In genomic region chr5:135009590-135010319, GRCm38 (mm10) we compare ENCODE assay signal across 8 mouse cellular contexts. TPM values are rescaled to one million over a fixed set of nuclear protein-coding genes. Genes with fewer than 3 reads are reported as not detected.
DNase-seq lines count a peak whose midpoint lies in the region; ATAC-seq and TF ChIP-seq lines count a peak whose summit lies in the region.

No protein-coding gene starts in this region.

- peak overlapping the region; percentile 94 for H3K27ac ChIP-seq in brown adipose tissue, adult 24 weeks (replicated peaks; ENCODE audit: low read depth, low read length)
- peak overlapping the region; percentile 96 for H3K27ac ChIP-seq in heart, embryonic 13.5 days (replicated peaks)
- H3K27ac ChIP-seq in liver, embryonic 14.5 days, result peak overlapping the region; percentile 86
- peak overlapping the region; percentile 99 for H3K27ac ChIP-seq in stomach, embryonic 15.5 days

- peaks cover 10% of the 10 kb centered on the region for H3K36me3 ChIP-seq in heart, embryonic 13.5 days
- H3K36me3 ChIP-seq in liver, embryonic 14.5 days (replicated peaks; ENCODE audit: control insufficient read depth, insufficient read depth, low read depth), result no peaks in the 10 kb centered on the region
- H3K36me3 ChIP-seq in stomach, embryonic 15.5 days, result no peaks in the 10 kb centered on the region

- peaks cover 4% of the 10 kb centered on the region; the same call in 1 of the 2 replicates for H3K27me3 ChIP-seq in heart, embryonic 13.5 days (replicated peaks)
- no peaks in the 10 kb centered on the region for H3K27me3 ChIP-seq in liver, embryonic 14.5 days (ENCODE audit: control insufficient read depth, insufficient read depth, low read length)
- H3K27me3 ChIP-seq in stomach, embryonic 15.5 days (replicated peaks), result no peaks in the 10 kb centered on the region

- H3K4me3 ChIP-seq in brown adipose tissue, adult 24 weeks (ENCODE audit: insufficient read depth, low read depth, low read length), result peak overlapping the region; percentile 66
- H3K4me3 ChIP-seq in heart, embryonic 13.5 days, result peak overlapping the region; percentile 77
- H3K4me3 ChIP-seq in liver, embryonic 14.5 days (ENCODE audit: insufficient read depth in 1 of 2, low read depth in 2 of 2, low read length in 2 of 2), result peak overlapping the region; percentile 65 to 72
- peak overlapping the region; percentile 59 for H3K4me3 ChIP-seq in stomach, embryonic 15.5 days (replicated peaks)

- H3K4me2 ChIP-seq in heart, embryonic 13.5 days, result peak overlapping the region; percentile 82
- peak overlapping the region; percentile 96 for H3K4me2 ChIP-seq in liver, embryonic 14.5 days (ENCODE audit: low read depth)
- peak overlapping the region; percentile 59 for H3K4me2 ChIP-seq in stomach, embryonic 15.5 days

- H3K9ac ChIP-seq in heart, embryonic 13.5 days, result peak overlapping the region; percentile 80
- peak overlapping the region; percentile 71 for H3K9ac ChIP-seq in liver, embryonic 14.5 days (replicated peaks)
- peak overlapping the region; percentile 42; the same call in 1 of the 2 replicates for H3K9ac ChIP-seq in stomach, embryonic 15.5 days

- no peak for TF ChIP-seq EP300 in liver, embryonic 14.5 days (IDR thresholded peaks at IDR 0.05; ENCODE audit: low read depth)

- TF ChIP-seq CTCF in liver, embryonic 14.5 days (IDR thresholded peaks at IDR 0.05; ENCODE audit: low read depth), result no peak

- ATAC-seq in erythroid progenitor cell, adult 5-6 weeks (replicated peaks; ENCODE audit: low FRiP score, poor library complexity, severe bottlenecking), result peak; percentile 64
- ATAC-seq in heart, embryonic 13.5 days (ENCODE audit: extremely low read depth, insufficient number of reproducible peaks, low FRiP score, low TSS enrichment), result peak; percentile 61
- peak; percentile 69 for ATAC-seq in liver, embryonic 14.5 days (ENCODE audit: insufficient read depth)
- ATAC-seq in stomach, embryonic 15.5 days (ENCODE audit: insufficient read depth, low FRiP score, low read depth), result peak; percentile 67

- H3K9me3 ChIP-seq in heart, embryonic 13.5 days, result no peaks in the 10 kb centered on the region
- no peaks in the 10 kb centered on the region for H3K9me3 ChIP-seq in liver, embryonic 14.5 days (ENCODE audit: control insufficient read depth, low read length)
- H3K9me3 ChIP-seq in stomach, embryonic 15.5 days, result no peaks in the 10 kb centered on the region

- under 1% methylated on average over 37 of the region's 37 CpGs for WGBS in heart, embryonic 13.5 days
- under 1% methylated on average over 34 of the region's 37 CpGs for WGBS in liver, embryonic 14.5 days (ENCODE audit: insufficient replicate concordance)
- WGBS in stomach, embryonic 15.5 days, result under 1% methylated on average over 37 of the region's 37 CpGs

- peak; percentile 94 for DNase-seq in CD4-positive, CD25-positive, alpha-beta regulatory T cell, adult 2 months (ENCODE audit: low read depth, low spot score)
- peak; percentile 91 for DNase-seq in kidney, postnatal 10 days
- peak; percentile 70 to 85 (median 71) for DNase-seq in liver, embryonic 14.5 days (ENCODE audit: low read depth in 3 of 3, low spot score in 3 of 3)
- DNase-seq in neural tube, embryonic 10.5 days (ENCODE audit: extremely low spot score, low spot score), result peak; percentile 90

- H3K4me1 ChIP-seq in brown adipose tissue, adult 24 weeks (ENCODE audit: control insufficient read depth, insufficient read depth, insufficient read length, low read length), result no peaks in the 10 kb centered on the region; the same call in none of the 2 replicates
- H3K4me1 ChIP-seq in heart, embryonic 13.5 days, result peaks cover 36% of the 10 kb centered on the region
- peaks cover 8 to 16% of the 10 kb centered on the region in 2 experiments for H3K4me1 ChIP-seq in liver, embryonic 14.5 days (replicated peaks; ENCODE audit: control insufficient read depth in 2 of 2, insufficient read depth in 2 of 2, low read length in 1 of 2)
- H3K4me1 ChIP-seq in stomach, embryonic 15.5 days, result peaks cover 35% of the 10 kb centered on the region

RNA-seq across cellular contexts. Expression of gene Abhd11, which starts 0.8 kb away (rescaled TPM):
- polyA plus RNA-seq in brown adipose tissue, adult 24 weeks (2012; ENCODE audit: insufficient read depth, insufficient read length, missing spikeins), result 91.8 and 99.4 TPM in 2 replicates
- total RNA-seq in erythroid progenitor cell, adult 5-6 weeks (2015; ENCODE audit: low replicate concordance), result 15.9 and 29.8 TPM in 2 replicates
- total RNA-seq in erythroid progenitor cell, adult 5-6 weeks (2017; ENCODE audit: low replicate concordance), result 3.9 and 4.3 TPM in 2 replicates
- 59.1 and 65.8 TPM in 2 replicates for polyA plus RNA-seq in heart, embryonic 13.5 days (2015; fragmentation: Nextera tagmentation; extraction: Ambion mirVana)
- 27.0 and 27.9 TPM in 2 replicates for polyA plus RNA-seq in liver, embryonic 14.5 days (2012; rRNA removed)
- 23.1 and 25.1 TPM in 2 replicates for polyA plus RNA-seq in liver, embryonic 14.5 days (2014; fragmentation: Nextera tagmentation; extraction: Ambion mirVana)
- polyA plus RNA-seq in stomach, embryonic 15.5 days (2015; fragmentation: Nextera tagmentation; extraction: Ambion mirVana), result 70.9 and 78.9 TPM in 2 replicates

RNA-seq across cellular contexts. Expression of gene Stx1a, which starts 13.5 kb away (rescaled TPM):
- polyA plus RNA-seq in brown adipose tissue, adult 24 weeks (2012; ENCODE audit: insufficient read depth, insufficient read length, missing spikeins), result not detected in 2 replicates
- not detected in 2 replicates for total RNA-seq in erythroid progenitor cell, adult 5-6 weeks (2015; ENCODE audit: low replicate concordance)
- not detected in 2 replicates for total RNA-seq in erythroid progenitor cell, adult 5-6 weeks (2017; ENCODE audit: low replicate concordance)
- 8.2 and 8.3 TPM in 2 replicates for polyA plus RNA-seq in heart, embryonic 13.5 days (2015; fragmentation: Nextera tagmentation; extraction: Ambion mirVana)
- 2.0 and 2.3 TPM in 2 replicates for polyA plus RNA-seq in liver, embryonic 14.5 days (2012; rRNA removed)
- polyA plus RNA-seq in liver, embryonic 14.5 days (2014; fragmentation: Nextera tagmentation; extraction: Ambion mirVana), result 0.72 and 0.73 TPM in 2 replicates
- polyA plus RNA-seq in stomach, embryonic 15.5 days (2015; fragmentation: Nextera tagmentation; extraction: Ambion mirVana), result 11.8 and 12.3 TPM in 2 replicates

RNA-seq across cellular contexts. Expression of gene Cldn3, which starts 23.7 kb away (rescaled TPM):
- polyA plus RNA-seq in brown adipose tissue, adult 24 weeks (2012; ENCODE audit: insufficient read depth, insufficient read length, missing spikeins), result not detected in 2 replicates
- not detected in 2 replicates for total RNA-seq in erythroid progenitor cell, adult 5-6 weeks (2015; ENCODE audit: low replicate concordance)
- not detected in 2 replicates for total RNA-seq in erythroid progenitor cell, adult 5-6 weeks (2017; ENCODE audit: low replicate concordance)
- polyA plus RNA-seq in heart, embryonic 13.5 days (2015; fragmentation: Nextera tagmentation; extraction: Ambion mirVana), result 6.3 and 7.0 TPM in 2 replicates
- 0.47 and 0.73 TPM in 2 replicates for polyA plus RNA-seq in liver, embryonic 14.5 days (2012; rRNA removed)
- polyA plus RNA-seq in liver, embryonic 14.5 days (2014; fragmentation: Nextera tagmentation; extraction: Ambion mirVana), result 0.43 and 0.47 TPM in 2 replicates
- polyA plus RNA-seq in stomach, embryonic 15.5 days (2015; fragmentation: Nextera tagmentation; extraction: Ambion mirVana), result 120 and 147 TPM in 2 replicates

RNA-seq across cellular contexts. Expression of gene Dnajc30, which starts 54.2 kb away (rescaled TPM):
- polyA plus RNA-seq in brown adipose tissue, adult 24 weeks (2012; ENCODE audit: insufficient read depth, insufficient read length, missing spikeins), result 14.3 and 21.1 TPM in 2 replicates
- total RNA-seq in erythroid progenitor cell, adult 5-6 weeks (2015; ENCODE audit: low replicate concordance), result 6.5 and 21.0 TPM in 2 replicates
- total RNA-seq in erythroid progenitor cell, adult 5-6 weeks (2017; ENCODE audit: low replicate concordance), result 2.3 and 3.4 TPM in 2 replicates
- 26.4 and 28.1 TPM in 2 replicates for polyA plus RNA-seq in heart, embryonic 13.5 days (2015; fragmentation: Nextera tagmentation; extraction: Ambion mirVana)
- polyA plus RNA-seq in liver, embryonic 14.5 days (2012; rRNA removed), result 9.5 and 12.1 TPM in 2 replicates
- 13.3 and 14.2 TPM in 2 replicates for polyA plus RNA-seq in liver, embryonic 14.5 days (2014; fragmentation: Nextera tagmentation; extraction: Ambion mirVana)
- polyA plus RNA-seq in stomach, embryonic 15.5 days (2015; fragmentation: Nextera tagmentation; extraction: Ambion mirVana), result 28.9 and 33.5 TPM in 2 replicates

RNA-seq across cellular contexts. Expression of gene Bud23, which starts 55.0 kb away (rescaled TPM):
- polyA plus RNA-seq in brown adipose tissue, adult 24 weeks (2012; ENCODE audit: insufficient read depth, insufficient read length, missing spikeins), result 28.3 and 31.3 TPM in 2 replicates
- total RNA-seq in erythroid progenitor cell, adult 5-6 weeks (2015; ENCODE audit: low replicate concordance), result 25.2 and 34.8 TPM in 2 replicates
- 7.6 and 13.0 TPM in 2 replicates for total RNA-seq in erythroid progenitor cell, adult 5-6 weeks (2017; ENCODE audit: low replicate concordance)
- polyA plus RNA-seq in heart, embryonic 13.5 days (2015; fragmentation: Nextera tagmentation; extraction: Ambion mirVana), result 70.8 and 71.2 TPM in 2 replicates
- 36.7 and 43.3 TPM in 2 replicates for polyA plus RNA-seq in liver, embryonic 14.5 days (2012; rRNA removed)
- 46.0 and 50.1 TPM in 2 replicates for polyA plus RNA-seq in liver, embryonic 14.5 days (2014; fragmentation: Nextera tagmentation; extraction: Ambion mirVana)
- 98.6 and 112 TPM in 2 replicates for polyA plus RNA-seq in stomach, embryonic 15.5 days (2015; fragmentation: Nextera tagmentation; extraction: Ambion mirVana)

Comparison
In these comparisons a context has a peak if more than half of its experiments do, and no peak if none do; other contexts are left out.
1. Peak in every context shown above with its lines: DNase-seq, ATAC-seq, H3K4me3 ChIP-seq and H3K27ac ChIP-seq.
2. RNA of gene Cldn3, which starts 23.7 kb away (polyA plus RNA-seq): 120 to 147 TPM in stomach, embryonic 15.5 days; 6.3 to 7.0 TPM in heart, embryonic 13.5 days, 0.43 to 0.73 TPM in liver, embryonic 14.5 days and not detected in brown adipose tissue, adult 24 weeks; every median in the first group is over 10 times any median in the second.